Mouse (Mus musculus) spleen, adult 2 months (tissue): ENCODE measurements around the gene Zcchc7. TPM values are rescaled to one million over a fixed set of nuclear protein-coding genes. Genes with fewer than 3 reads are reported as not detected.

ENCODE experiments used
- DNase-seq, 2 experiments: peaks; one replicate each; pipeline versions ENCODE4 v3.0.0 to v3.0.0-alpha.2; 2012 to 2021; ENCODE audit warnings: low spot score in 2 of 2, low read depth in 1 of 2
- H3K27ac ChIP-seq: fragments of 200-500 bp; 2 replicates; pipeline ENCODE4 v1.5.1; 2012; ENCODE audit warnings: low read length, inconsistent platforms; ENCODE audit not compliant: insufficient read depth
- H3K27me3 ChIP-seq: fragments of 200-500 bp; 2 replicates; pipeline ENCODE4 v1.6.1; 2012; ENCODE audit warnings: mild to moderate bottlenecking, moderate library complexity, low read length, inconsistent platforms; ENCODE audit not compliant: control insufficient read depth, insufficient read depth
- H3K36me3 ChIP-seq: fragments of 200-500 bp; 2 replicates; pipeline ENCODE4 v1.6.1; 2012; ENCODE audit warnings: mild to moderate bottlenecking, low read length, inconsistent platforms; ENCODE audit not compliant: control insufficient read depth, insufficient read depth
- H3K4me1 ChIP-seq: fragments of 200-500 bp; 2 replicates; pipeline ENCODE4 v1.6.1; 2011; ENCODE audit warnings: inconsistent platforms; ENCODE audit not compliant: control insufficient read depth, insufficient read depth, insufficient read length
- H3K4me3 ChIP-seq: fragments of 200-500 bp; 2 replicates; pipeline ENCODE4 v1.5.1; 2011; ENCODE audit warnings: mild to moderate bottlenecking, inconsistent platforms; ENCODE audit not compliant: insufficient read depth, insufficient read length; ENCODE audit errors: extremely low read depth
- CTCF ChIP-seq: fragments of 200-500 bp; IDR thresholded peaks from 2 replicates; pipeline ENCODE4 v1.5.1; 2011; ENCODE audit warnings: mild to moderate bottlenecking, inconsistent platforms; ENCODE audit not compliant: insufficient read depth, insufficient read length, insufficient replicate concordance; ENCODE audit errors: extremely low read depth
- POLR2A ChIP-seq: fragments of 200-500 bp; IDR thresholded peaks from 2 replicates; pipeline ENCODE4 v1.6.1; 2011; ENCODE audit warnings: low read depth, low read length, inconsistent platforms
- WGBS: fragments of 180-500 bp; shearing (Covaris S2); methylation state at CpG from one replicate; pipeline ENCODE4 v1.1.7; 2018; 5-methylcytosine and 5-hydroxymethylcytosine counted together
- polyA plus RNA-seq: library from polyadenylated mRNA; depleted of rRNA; stranded (reverse); fragments of >200 nt; gene quantifications from 2 replicates; pipeline ENCODE4 v1.2.3, GENCODE M21; 2012

Zcchc7 gene
- polyA plus RNA-seq, 1 experiment: 13.3 TPM

- no peak overlapping the region for H3K27ac ChIP-seq
- TF ChIP-seq POLR2A: no peak
- 75% methylated on average over 3 of the region's 3 CpGs for WGBS
- DNase-seq: peak in 1 of 2 experiments; percentile 11
- no peaks in the 10 kb centered on the region; the same call in 1 of the 2 replicates for H3K4me1 ChIP-seq
- H3K36me3 ChIP-seq: peaks cover 1% of the 10 kb centered on the region; the same call in 1 of the 2 replicates
- no peak overlapping the region for H3K4me3 ChIP-seq
- H3K27me3 ChIP-seq: no peaks in the 10 kb centered on the region
Measured at GRCm38 (mm10) chr4:44774890-44775289, 19.2 kb downstream of the Zcchc7 start.

GRCm38 (mm10) chr4:44776651-44777050 is 21.0 kb downstream of the Zcchc7 start:
- Histone ChIP-seq H3K4me3 (no peak overlapping the region), H3K4me1 (peaks cover 5% of the 10 kb centered on the region), H3K36me3 (0 out of 2 replicates have a peak, but pooled peaks cover 1% of the 10 kb centered on the region), H3K27ac (no peak overlapping the region), H3K27me3 (no peaks in the 10 kb centered on the region)
- no peak for DNase-seq
- 90% methylated on average over 2 of the region's 2 CpGs for WGBS
- TF ChIP-seq CTCF: no peak
- no peak for TF ChIP-seq POLR2A

GRCm38 (mm10) chr4:44777101-44777500 is 21.4 kb downstream of the Zcchc7 start:
- TF ChIP-seq CTCF: no peak
- TF ChIP-seq POLR2A: no peak
- WGBS: 90% methylated on average over 3 of the region's 3 CpGs
- no peaks in the 10 kb centered on the region for H3K27me3 ChIP-seq
- no peak overlapping the region for H3K27ac ChIP-seq
- no peak overlapping the region for H3K4me3 ChIP-seq
- no peak for DNase-seq
- peaks cover 5% of the 10 kb centered on the region for H3K4me1 ChIP-seq
- H3K36me3 ChIP-seq: no peaks in the 10 kb centered on the region

GRCm38 (mm10) chr4:44777711-44778110 is 22.0 kb downstream of the Zcchc7 start:
- Histone ChIP-seq H3K4me3 (no peak overlapping the region), H3K27me3 (no peaks in the 10 kb centered on the region), H3K27ac (no peak overlapping the region), H3K4me1 (peaks cover 5% of the 10 kb centered on the region), H3K36me3 (no peaks in the 10 kb centered on the region)
- TF ChIP-seq POLR2A: no peak
- TF ChIP-seq CTCF: no peak
- DNase-seq: no peak

- no peak for DNase-seq
- no peak overlapping the region for H3K4me3 ChIP-seq
- H3K36me3 ChIP-seq: no peaks in the 10 kb centered on the region; the same call in 1 of the 2 replicates
- 88% methylated on average over 3 of the region's 3 CpGs for WGBS
- no peaks in the 10 kb centered on the region for H3K27me3 ChIP-seq
- peaks cover 5% of the 10 kb centered on the region for H3K4me1 ChIP-seq
- TF ChIP-seq CTCF (no peak), POLR2A (no peak)
- H3K27ac ChIP-seq: no peak overlapping the region
Measured at GRCm38 (mm10) chr4:44778316-44778715, 22.6 kb downstream of the Zcchc7 start.

GRCm38 (mm10) chr4:44780462-44781157 is 24.9 kb downstream of the Zcchc7 start:
- DNase-seq: no peak
- peaks cover 5% of the 10 kb centered on the region; the same call in 1 of the 2 replicates for H3K4me1 ChIP-seq
- TF ChIP-seq CTCF: no peak
- TF ChIP-seq POLR2A: no peak
- peaks cover 1% of the 10 kb centered on the region; the same call in 1 of the 2 replicates for H3K36me3 ChIP-seq
- H3K4me3 ChIP-seq: no peak overlapping the region
- 44% methylated on average over 4 of the region's 4 CpGs for WGBS
- no peaks in the 10 kb centered on the region for H3K27me3 ChIP-seq
- no peak overlapping the region for H3K27ac ChIP-seq

GRCm38 (mm10) chr4:44781494-44781893 is 25.8 kb downstream of the Zcchc7 start:
- no peak for DNase-seq
- H3K4me1 ChIP-seq: peaks cover 5% of the 10 kb centered on the region; the same call in 1 of the 2 replicates
- no peak for TF ChIP-seq POLR2A
- TF ChIP-seq CTCF: no peak
- H3K4me3 ChIP-seq: no peak overlapping the region; the same call in 1 of the 2 replicates
- H3K27ac ChIP-seq: no peak overlapping the region
- 89% methylated on average over 1 of the region's 1 CpGs for WGBS
- H3K27me3 ChIP-seq: no peaks in the 10 kb centered on the region
- H3K36me3 ChIP-seq: peaks cover 1% of the 10 kb centered on the region; the same call in 1 of the 2 replicates
